Mouse (Mus musculus) forebrain, embryonic 12.5 days (tissue): ENCODE measurements around the gene Rftn1. TPM values are rescaled to one million over a fixed set of nuclear protein-coding genes. Genes with fewer than 3 reads are reported as not detected.
A peak's percentile ranks its signal among the peaks of the same experiment; 100 is the strongest.

Source experiments
- ATAC-seq: fragments of 200-750 bp; cut with Nextera tagmentation; 2 replicates; pipeline ENCODE4 v1.8.0; 2017; ENCODE audit warnings: moderate TSS enrichment; ENCODE audit not compliant: low FRiP score
- H3K27ac ChIP-seq: fragments of 300-500 bp; sonication (generic); 2 replicates; pipeline ENCODE4 v1.5.1; 2016; ENCODE audit warnings: mild to moderate bottlenecking
- H3K27me3 ChIP-seq: fragments of 300-500 bp; sonication (generic); 2 replicates; pipeline ENCODE4 v1.6.1; 2016; ENCODE audit warnings: mild to moderate bottlenecking
- H3K36me3 ChIP-seq: fragments of 300-500 bp; sonication (generic); replicated peaks from 2 replicates; pipeline ENCODE4 v1.6.1; 2016; ENCODE audit warnings: mild to moderate bottlenecking
- H3K4me1 ChIP-seq: fragments of 300-500 bp; sonication (generic); 2 replicates; pipeline ENCODE4 v1.6.1; 2016
- H3K4me2 ChIP-seq: fragments of 300-500 bp; sonication (generic); 2 replicates; pipeline ENCODE4 v1.6.1; 2016; ENCODE audit warnings: mild to moderate bottlenecking, moderate library complexity
- H3K4me3 ChIP-seq: fragments of 300-500 bp; sonication (generic); replicated peaks from 2 replicates; pipeline ENCODE4 v1.5.1; 2016; ENCODE audit warnings: mild to moderate bottlenecking
- H3K9ac ChIP-seq: fragments of 300-500 bp; sonication (generic); 2 replicates; pipeline ENCODE4 v1.6.1; 2016; ENCODE audit warnings: mild to moderate bottlenecking
- H3K9me3 ChIP-seq: fragments of 300-500 bp; sonication (generic); 2 replicates; pipeline ENCODE4 v1.6.1; 2016
- WGBS: fragments of 180-500 bp; shearing (Covaris S2); methylation state at CpG from one replicate; pipeline ENCODE4 v1.1.7; 2016; 5-methylcytosine and 5-hydroxymethylcytosine counted together
- polyA plus RNA-seq: library from polyadenylated mRNA; unstranded; fragments of >200 nt; fragmentation: Nextera tagmentation; extraction: Ambion mirVana; gene quantifications from 2 replicates; pipeline ENCODE4 v1.2.1, GENCODE M21; 2016

Gene Rftn1
- polyA plus RNA-seq, 1 experiment from 2014 or later = 13.4 TPM

DNA sequence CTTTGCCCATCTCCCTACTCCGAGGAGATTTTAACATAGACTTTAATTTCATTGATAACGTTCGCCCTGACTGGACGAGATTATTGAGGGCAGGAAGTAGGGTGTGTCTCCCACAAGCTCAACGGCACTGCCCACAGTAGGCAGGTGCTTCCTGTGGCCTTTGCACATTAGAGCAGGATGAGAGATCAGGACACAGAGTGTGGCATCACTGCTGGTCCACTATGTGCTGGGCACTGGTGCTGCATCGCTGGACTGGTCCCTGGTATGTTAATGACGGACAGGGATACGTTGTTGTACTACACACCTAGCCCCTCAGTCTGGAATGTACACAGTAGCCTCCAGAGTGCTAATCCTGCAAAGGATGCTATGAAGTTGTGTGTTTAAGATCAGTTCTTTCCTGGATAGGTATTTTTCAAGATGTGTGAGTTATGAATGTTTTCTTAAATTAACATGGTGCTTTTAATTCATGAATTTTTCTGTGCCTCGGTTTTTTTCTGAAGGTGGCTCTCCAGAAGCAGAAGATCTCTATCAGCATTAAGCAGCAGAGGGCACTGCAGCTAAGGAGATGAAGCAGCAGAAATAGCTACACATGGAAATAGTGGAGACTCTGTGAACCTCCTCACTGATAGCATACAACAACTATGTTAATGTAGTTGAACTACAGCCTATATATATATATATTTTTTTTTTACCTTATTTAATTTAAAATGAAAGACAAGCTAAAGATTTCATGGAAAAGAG lies 221.8 kb downstream of the Rftn1 start:
- peak; percentile 49 for ATAC-seq
- Histone ChIP-seq H3K4me1 (no peaks in the 10 kb centered on the region; the same call in 1 of the 2 replicates), H3K9ac (no peak overlapping the region), H3K27me3 (peaks cover 4% of the 10 kb centered on the region; the same call in 1 of the 2 replicates), H3K4me3 (no peak overlapping the region), H3K27ac (no peak overlapping the region), H3K9me3 (0 out of 2 replicates have a peak, but pooled peaks cover 7% of the 10 kb centered on the region), H3K4me2 (no peak overlapping the region), H3K36me3 (no peaks in the 10 kb centered on the region)
- 72% methylated on average over 9 of the region's 9 CpGs for WGBS

GRCm38 (mm10) chr17:49965846-49966762 lies 224.4 kb downstream of the Rftn1 start:
- 70% methylated on average over 17 of the region's 17 CpGs for WGBS
- no peaks in the 10 kb centered on the region for H3K36me3 ChIP-seq
- H3K27me3 ChIP-seq = peaks cover 4% of the 10 kb centered on the region; the same call in 1 of the 2 replicates
- peak overlapping the region; percentile 33 for H3K27ac ChIP-seq
- H3K9me3 ChIP-seq = 0 out of 2 replicates have a peak, but pooled peaks cover 7% of the 10 kb centered on the region
- ATAC-seq = peak; percentile 66
- no peak overlapping the region for H3K4me2 ChIP-seq
- H3K9ac ChIP-seq = no peak overlapping the region
- no peak overlapping the region for H3K4me3 ChIP-seq
- H3K4me1 ChIP-seq = no peaks in the 10 kb centered on the region; the same call in 1 of the 2 replicates

DNA sequence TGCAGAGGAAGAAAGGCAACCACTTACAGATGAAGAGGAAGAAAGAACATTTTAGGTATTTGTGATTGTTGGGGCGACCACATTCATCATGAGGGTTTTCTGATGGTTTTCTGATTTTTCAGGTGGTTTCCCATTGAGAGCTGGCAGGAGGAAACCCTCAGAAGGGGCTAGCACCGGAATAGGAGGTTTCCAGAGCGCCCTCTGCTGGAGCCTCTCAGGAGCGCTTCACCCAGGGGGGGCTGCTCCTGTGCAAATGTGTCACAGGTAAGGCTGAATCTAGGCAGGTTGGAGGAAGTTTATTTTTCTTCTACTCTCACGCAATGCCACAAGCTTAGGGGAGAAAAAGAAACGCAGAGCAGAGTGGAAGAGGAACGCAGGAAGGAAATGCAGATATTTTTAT lies 225.4 kb downstream of the Rftn1 start:
- Histone ChIP-seq H3K4me2 (no peak overlapping the region), H3K4me3 (no peak overlapping the region), H3K27me3 (peaks cover 4% of the 10 kb centered on the region; the same call in 1 of the 2 replicates), H3K4me1 (no peaks in the 10 kb centered on the region; the same call in 1 of the 2 replicates), H3K9ac (no peak overlapping the region), H3K36me3 (no peaks in the 10 kb centered on the region), H3K27ac (no peak overlapping the region), H3K9me3 (0 out of 2 replicates have a peak, but pooled peaks cover 2% of the 10 kb centered on the region)
- ATAC-seq = no peak
- WGBS = 75% methylated on average over 7 of the region's 7 CpGs

DNA sequence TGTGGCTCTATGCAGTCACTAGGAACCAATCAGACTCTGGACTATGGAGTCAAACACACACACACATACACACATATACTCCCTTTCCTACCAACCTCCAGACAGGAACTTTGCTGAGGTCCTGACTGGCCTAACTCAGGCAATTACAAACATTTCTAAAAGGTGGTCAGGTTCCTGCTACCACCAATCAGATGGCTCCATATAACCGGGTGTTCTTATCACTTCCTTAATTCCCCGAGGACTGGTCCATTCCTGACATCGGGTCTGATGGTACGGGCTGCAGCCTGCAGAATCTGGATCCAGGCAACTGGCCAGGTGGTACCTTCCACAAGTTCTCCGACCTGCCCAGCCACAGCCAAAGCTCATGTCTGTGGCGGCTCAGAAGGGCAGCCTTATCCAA lies 226.0 kb downstream of the Rftn1 start:
- ATAC-seq = no peak
- H3K4me1 ChIP-seq = no peaks in the 10 kb centered on the region; the same call in 1 of the 2 replicates
- H3K36me3 ChIP-seq = no peaks in the 10 kb centered on the region
- H3K27ac ChIP-seq = no peak overlapping the region
- H3K4me2 ChIP-seq = no peak overlapping the region
- peaks cover 4% of the 10 kb centered on the region; the same call in 1 of the 2 replicates for H3K27me3 ChIP-seq
- H3K4me3 ChIP-seq = no peak overlapping the region
- 90% methylated on average over 6 of the region's 6 CpGs for WGBS
- H3K9ac ChIP-seq = no peak overlapping the region
- H3K9me3 ChIP-seq = no peaks in the 10 kb centered on the region

- H3K36me3 ChIP-seq = no peaks in the 10 kb centered on the region
- no peaks in the 10 kb centered on the region for H3K27me3 ChIP-seq
- no peak overlapping the region for H3K27ac ChIP-seq
- no peaks in the 10 kb centered on the region for H3K9me3 ChIP-seq
- no peaks in the 10 kb centered on the region for H3K4me1 ChIP-seq
- H3K4me3 ChIP-seq = no peak overlapping the region
- no peak overlapping the region for H3K9ac ChIP-seq
- H3K4me2 ChIP-seq = no peak overlapping the region
- no peak for ATAC-seq
Measured at GRCm38 (mm10) chr17:49959021-49959420, 231.5 kb downstream of the Rftn1 start.

DNA sequence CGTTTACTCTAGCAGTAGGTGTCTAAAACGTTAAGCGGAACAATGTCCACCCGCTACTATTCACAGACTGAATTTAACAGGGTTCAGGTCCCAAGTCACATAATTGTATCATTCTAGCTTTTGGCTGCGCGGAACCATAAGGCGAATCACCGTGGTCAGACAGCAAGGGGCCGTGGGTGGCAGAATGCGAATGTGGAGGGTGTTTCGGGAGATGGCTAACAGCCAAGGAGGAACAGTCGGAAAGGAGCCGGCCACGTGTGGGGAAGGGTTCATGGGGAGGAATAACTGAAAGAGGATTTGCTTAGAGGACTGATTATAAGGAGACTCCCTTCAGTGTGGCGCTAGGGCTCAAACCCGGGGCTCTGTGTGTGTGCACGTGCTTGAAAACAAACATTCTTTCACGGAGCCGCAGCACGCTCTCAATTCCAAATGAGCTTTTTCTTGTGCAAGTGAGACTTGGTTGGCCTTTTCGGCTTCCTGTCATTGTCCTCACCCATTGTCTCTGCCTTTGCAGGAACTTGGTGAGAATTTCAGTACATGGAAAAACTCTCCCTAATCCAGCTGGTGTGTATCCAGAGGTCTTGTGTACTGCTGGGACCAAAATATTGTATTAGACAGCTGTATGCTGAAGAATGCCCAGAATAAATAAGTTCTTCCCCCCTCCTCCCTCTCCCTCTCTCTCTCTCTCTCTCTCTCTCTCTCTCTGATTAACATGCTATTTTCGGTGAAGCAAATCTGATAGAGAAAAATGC lies 238.4 kb downstream of the Rftn1 start:
- Histone ChIP-seq H3K9ac (peak overlapping the region; percentile 51; the same call in 1 of the 2 replicates), H3K27me3 (peaks cover 13% of the 10 kb centered on the region), H3K27ac (no peak overlapping the region), H3K4me1 (peaks cover 8% of the 10 kb centered on the region), H3K9me3 (no peaks in the 10 kb centered on the region), H3K4me2 (peak overlapping the region; percentile 50), H3K36me3 (no peaks in the 10 kb centered on the region), H3K4me3 (peak overlapping the region; percentile 18)
- peak; percentile 66 for ATAC-seq
- WGBS = 25% methylated on average over 22 of the region's 22 CpGs

DNA sequence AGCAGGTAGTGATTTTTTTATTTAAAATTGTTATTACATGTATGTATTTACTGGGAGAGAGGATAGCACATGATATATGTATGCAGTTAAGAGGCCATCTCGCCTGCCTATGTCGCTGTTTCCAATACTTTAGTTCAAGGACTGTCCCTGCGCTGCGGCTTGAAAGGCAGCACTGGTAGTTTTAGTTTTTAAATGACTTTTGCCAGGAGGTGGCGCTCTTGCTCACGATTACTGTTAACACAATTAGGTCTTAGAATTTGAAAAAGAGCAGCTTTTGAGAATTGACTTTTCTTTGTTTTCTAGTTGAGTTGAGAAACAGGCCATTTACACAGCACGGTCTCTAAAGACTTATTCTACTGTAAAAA lies 239.0 kb downstream of the Rftn1 start:
- peak overlapping the region; percentile 18 for H3K4me3 ChIP-seq

DNA sequence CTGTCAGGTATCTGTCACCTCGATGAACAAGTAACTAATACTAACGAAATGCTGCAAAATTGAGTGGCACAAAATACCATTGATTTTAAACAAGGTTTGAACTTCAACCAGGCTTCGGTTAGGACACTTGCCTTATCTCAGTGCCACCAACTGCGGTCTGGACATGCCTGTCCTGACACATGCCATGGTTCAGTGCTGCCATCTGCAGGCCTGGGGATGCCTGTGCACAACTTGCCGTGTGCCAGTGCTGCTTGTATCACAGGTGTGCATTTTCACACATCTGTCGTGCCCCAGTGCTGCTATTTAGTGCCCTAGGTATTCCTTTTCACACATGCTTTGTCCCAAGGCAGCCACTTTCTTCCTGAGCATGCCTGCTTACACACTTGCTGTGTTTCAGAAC lies 247.8 kb downstream of the Rftn1 start:
- Histone ChIP-seq H3K4me3 (no peak overlapping the region), H3K9ac (no peak overlapping the region), H3K4me1 (no peaks in the 10 kb centered on the region), H3K4me2 (no peak overlapping the region), H3K36me3 (no peaks in the 10 kb centered on the region), H3K27ac (no peak overlapping the region), H3K9me3 (no peaks in the 10 kb centered on the region), H3K27me3 (no peaks in the 10 kb centered on the region; the same call in 1 of the 2 replicates)
- no peak for ATAC-seq
- 67% methylated on average over 6 of the region's 6 CpGs for WGBS

More for the DNA sequence above, 239.0 kb downstream of the Rftn1 start:
- WGBS = 8% methylated on average over 7 of the region's 7 CpGs
- no peaks in the 10 kb centered on the region for H3K36me3 ChIP-seq
- no peak overlapping the region for H3K27ac ChIP-seq
- no peak overlapping the region for H3K9ac ChIP-seq
- H3K9me3 ChIP-seq = no peaks in the 10 kb centered on the region
- peak; percentile 28; the same call in 1 of the 2 replicates for ATAC-seq
- peak overlapping the region; percentile 50 for H3K4me2 ChIP-seq
- H3K4me1 ChIP-seq = peaks cover 8% of the 10 kb centered on the region
- peaks cover 13% of the 10 kb centered on the region for H3K27me3 ChIP-seq

Other genes with a start within 250 kb of the Rftn1 start
- 0.33 and 0.45 TPM in 2 replicates for gene Dazl, start 103.0 kb upstream of the Rftn1 start, polyA plus RNA-seq